Mouse (Mus musculus) megakaryocyte progenitor cell, adult 5-6 weeks (primary cell): ENCODE measurements around the gene Nanog. TPM values are rescaled to one million over a fixed set of nuclear protein-coding genes. Genes with fewer than 3 reads are reported as not detected.
"Not testable (repeated sequence)": the region's sequence is repeated elsewhere in the genome, so short reads cannot be mapped to it uniquely, and the experiment has no call there.

Experiments used
- ATAC-seq: replicated peaks from 2 replicates; pipeline ENCODE4 v1.8.0; 2016; ENCODE audit warnings: mild to moderate bottlenecking, moderate TSS enrichment, inconsistent platforms; ENCODE audit not compliant: poor library complexity
- total RNA-seq, 2 experiments: library from RNA; stranded (forward) in 1 of 2; stranded (reverse) in 1 of 2; fragments of 157-497, 149-512 nt in 1 of 2; fragments of 200-1000 nt in 1 of 2; gene quantifications; 2 replicates each; pipeline versions ENCODE4 v1.2.3 to v1.2.4; 2015 to 2017

Nanog gene
- total RNA-seq, 2 experiments from 2014 or later: not detected

GRCm38 (mm10) chr6:122702480-122703124, 4.7 kb upstream of the Nanog start:
- ATAC-seq: no peak

DNA sequence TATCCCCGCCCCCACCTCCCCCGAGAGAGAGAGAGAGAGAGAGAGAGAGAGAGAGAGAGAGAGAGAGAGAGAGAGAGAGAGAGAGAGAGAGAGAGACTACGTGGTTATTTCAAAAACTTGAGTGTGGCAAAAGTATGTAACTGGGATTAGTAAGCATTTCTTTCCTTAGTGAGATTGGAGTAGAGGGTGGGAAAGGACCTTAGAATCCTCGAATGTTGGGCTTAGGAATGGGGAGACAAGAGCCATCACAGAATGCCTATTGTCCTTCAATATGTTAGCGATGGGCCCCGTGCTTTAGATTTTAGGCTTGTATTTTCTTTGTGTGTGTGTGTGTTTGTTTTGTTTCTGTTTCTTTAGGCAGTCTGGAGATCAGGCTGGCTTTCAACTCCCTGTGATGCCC, 4.0 kb upstream of the Nanog start:
- ATAC-seq: no peak

- no peak for ATAC-seq
These were observed 3.6 kb upstream of the Nanog start for GRCm38 (mm10) chr6:122703706-122704105.

DNA sequence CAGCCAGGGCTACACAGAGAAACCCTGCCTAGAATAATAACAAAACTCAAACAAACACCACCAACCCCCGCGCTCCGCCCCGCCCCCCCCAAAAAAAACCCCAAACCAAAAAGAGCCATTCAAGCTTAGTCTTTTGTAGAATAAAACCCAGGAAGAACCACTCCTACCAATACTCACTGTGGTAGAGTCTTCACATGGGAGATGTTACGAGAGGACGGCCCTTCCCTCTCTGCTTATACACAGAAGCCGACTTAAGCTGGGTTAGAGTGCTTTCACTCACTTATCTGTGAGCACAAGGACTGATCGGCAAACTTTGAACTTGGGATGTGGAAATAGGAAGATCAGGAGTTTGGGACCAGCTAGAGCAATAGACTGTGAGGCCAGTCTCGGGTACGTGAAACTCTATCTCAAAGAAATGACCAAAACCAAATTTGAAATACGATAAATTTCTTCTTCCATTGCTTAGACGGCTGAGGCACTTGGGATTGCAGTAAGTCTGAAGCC, 900 bp upstream of the Nanog start:
- no peak for ATAC-seq

DNA sequence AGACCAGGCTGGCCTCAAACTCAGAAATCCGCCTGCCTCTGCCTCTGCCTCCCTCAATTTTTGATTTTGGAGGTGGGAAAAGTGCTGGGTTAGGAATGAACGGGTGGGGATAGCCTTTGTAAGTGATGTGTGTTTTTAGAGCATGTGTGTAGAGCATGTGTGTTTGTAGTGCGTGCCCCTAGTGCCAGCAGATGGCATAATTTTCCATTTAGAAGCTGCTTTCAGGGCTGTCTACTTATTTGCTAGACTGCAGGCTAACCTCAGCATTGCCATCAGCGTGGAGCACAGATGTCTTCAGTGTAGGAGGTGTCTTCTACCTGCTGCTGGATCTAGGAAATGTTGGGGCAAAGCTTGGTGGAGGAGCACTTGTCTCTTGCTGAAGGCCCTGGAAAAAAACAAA, 1.5 kb downstream of the Nanog start:
- peak; percentile 70 for ATAC-seq

- ATAC-seq: no peak
These were observed 4.2 kb downstream of the Nanog start for GRCm38 (mm10) chr6:122711455-122711854.

GRCm38 (mm10) chr6:122713116-122713515, 5.8 kb downstream of the Nanog start:
- not testable (repeated sequence) for ATAC-seq

GRCm38 (mm10) chr6:122714707-122715365, 7.5 kb downstream of the Nanog start:
- ATAC-seq: peak; percentile 27; the same call in 1 of the 2 replicates

DNA sequence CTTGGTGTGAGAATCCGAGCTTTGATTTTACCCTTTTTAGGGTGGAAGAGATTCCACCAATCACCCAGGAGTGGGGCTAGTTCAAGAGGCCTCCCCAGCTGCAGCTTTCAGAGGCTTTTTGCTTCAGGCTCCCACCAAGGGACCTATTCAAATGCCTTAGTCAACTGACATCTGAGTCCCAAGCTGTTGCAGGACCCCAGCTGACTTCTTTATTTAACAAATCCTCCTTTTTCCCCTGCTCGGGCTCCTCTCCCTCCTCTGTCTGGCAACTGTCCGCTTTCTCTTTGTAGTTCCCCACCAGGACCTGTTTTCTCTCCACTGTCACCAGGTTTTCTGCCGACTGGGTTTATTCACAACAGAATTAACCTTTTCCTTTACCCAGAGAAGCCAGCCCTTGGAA, 8.6 kb downstream of the Nanog start:
- no peak for ATAC-seq

DNA sequence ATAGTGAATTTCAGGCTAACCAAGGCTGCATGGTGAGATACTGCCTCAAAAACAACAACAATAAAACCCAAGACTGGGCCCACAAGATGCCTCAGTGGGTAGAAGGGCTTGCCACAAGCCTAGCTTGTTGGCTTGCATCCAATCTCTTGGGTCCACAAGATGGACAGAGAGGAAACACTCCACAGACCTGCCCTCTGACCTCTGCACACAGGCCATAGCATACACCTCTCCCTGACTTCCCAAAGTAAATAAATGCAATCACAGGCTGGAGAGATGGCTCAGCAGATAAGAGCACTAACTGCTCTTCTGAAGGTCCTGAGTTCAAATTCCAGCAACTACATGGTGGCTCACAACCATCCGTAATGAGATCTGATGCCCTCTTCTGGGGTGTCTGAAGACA, 10.9 kb downstream of the Nanog start:
- not testable (repeated sequence) for ATAC-seq

DNA sequence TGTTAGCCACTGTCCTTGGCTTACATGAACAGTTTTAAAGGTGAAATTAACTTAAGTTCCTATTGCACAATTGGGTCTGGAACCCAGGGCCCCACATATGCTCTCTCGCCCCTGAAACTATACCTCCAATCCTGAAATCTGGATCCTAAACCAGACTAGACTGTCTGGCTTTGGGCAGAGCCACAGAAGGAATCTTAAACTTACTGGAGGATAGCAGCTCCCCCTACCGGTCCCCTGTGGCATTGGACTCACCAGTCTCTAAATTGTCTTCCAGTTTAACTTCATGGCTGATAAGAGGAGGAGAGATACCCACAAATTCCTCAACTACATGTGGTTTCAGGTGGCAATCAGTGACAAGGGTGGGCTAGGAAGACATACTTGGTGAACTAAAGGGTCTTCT, 12.7 kb downstream of the Nanog start:
- ATAC-seq: peak; percentile 97

DNA sequence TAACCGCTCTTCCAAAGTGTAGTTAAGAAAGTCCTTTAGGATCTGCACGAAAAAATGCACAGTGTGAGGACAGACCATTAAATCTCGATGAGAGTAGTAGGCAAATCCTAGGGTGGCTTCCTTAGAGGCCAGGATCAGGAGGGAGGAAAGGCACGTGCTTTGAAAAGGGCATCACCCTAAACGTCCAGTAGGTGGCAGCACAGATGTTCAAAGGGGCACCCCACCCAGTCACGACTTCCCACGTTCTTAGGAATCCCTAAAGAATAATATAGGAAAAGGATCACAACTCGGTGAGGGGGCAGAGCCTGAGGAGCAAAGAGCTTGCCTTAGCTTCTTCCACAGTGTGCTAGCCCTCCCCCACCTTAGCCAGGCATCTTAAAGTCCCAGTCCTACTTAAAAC, 32.7 kb downstream of the Nanog start:
- ATAC-seq: peak; percentile 68

- peak; percentile 2; the same call in 1 of the 2 replicates for ATAC-seq
These were observed 34.4 kb downstream of the Nanog start for GRCm38 (mm10) chr6:122741460-122742227.

GRCm38 (mm10) chr6:122742228-122742899, 35.1 kb downstream of the Nanog start:
- peak; percentile 76 for ATAC-seq

DNA sequence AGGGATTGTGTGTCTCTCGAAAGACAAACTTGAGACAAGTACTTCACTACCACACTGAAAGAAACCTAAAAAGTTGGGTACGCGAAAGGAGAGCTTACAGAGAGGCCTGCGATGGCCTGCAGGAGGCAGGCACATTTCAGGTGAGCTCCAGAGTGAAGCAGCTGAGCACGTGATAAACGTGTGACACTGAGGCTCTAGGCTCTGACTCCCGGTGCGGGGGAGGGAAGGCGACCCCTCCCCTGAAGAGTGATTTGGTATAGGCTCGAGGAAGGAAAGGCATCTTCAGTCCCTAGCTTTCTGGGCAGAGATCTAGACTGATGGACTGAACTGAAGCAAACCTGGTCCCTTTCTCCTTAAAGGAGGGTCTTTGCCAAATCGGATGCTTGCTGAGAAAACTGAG, 36.1 kb downstream of the Nanog start:
- no peak for ATAC-seq

- no peak for ATAC-seq
These were observed 37.4 kb downstream of the Nanog start for GRCm38 (mm10) chr6:122744505-122745249.

DNA sequence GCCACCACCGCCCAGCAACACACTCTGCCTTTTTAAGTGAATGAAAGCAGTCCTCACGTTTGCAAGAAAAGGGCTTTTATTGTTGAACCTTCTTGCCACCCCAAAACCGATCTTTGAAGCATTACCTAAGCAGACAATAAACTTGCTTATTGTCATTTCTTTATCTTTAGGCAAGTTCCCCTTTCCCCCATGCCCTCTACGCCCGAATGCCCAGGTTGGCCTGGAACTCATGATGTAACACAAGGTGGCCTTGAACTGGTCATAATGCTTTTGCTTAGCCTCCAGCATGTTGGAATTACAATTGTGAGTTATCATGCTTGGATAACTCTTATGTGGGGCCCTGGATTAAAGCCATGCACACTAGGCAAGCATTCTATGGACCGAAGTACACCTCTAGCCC, 43.3 kb downstream of the Nanog start:
- ATAC-seq: peak; percentile 44; the same call in 1 of the 2 replicates

DNA sequence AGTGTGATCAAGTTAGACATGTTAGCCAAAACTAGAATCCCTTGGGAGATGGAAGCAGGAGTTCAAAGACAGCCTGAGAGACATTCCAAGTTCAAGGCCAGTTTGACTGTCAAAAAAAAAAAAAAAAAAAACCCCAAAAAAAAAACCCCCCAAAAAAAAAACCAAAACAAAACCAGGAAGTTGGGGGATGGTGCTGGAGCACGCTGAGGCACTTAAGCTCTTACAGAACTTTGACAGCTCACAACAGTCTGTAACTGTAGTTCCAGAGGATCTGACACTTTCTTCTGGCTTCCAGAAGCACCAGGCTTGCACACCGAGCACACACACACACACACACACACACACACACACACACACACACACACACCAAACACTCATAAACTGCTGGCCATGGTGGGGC, 48.6 kb downstream of the Nanog start:
- ATAC-seq: 0 out of 2 replicates have a peak, but pooled peaks have one; percentile 19

DNA sequence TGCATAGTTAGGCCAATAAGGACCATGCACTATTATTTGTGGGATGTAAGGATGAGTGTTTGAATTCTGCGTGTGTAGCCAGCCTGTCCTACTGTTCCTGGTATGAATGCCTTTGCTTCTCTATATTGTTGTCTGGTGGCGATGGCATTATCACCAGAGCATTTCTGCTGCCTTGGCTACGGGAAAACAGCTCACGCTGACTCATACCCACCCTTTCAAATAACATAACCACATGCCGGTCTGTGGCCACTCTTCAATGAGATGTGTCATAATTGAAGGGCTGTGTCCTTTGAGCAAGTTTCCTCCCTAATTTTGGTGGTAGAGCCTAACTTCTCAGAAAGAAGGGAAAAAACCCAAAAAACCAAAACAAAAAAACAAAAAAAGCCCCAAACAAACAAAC, 51.4 kb downstream of the Nanog start:
- peak; percentile 79 for ATAC-seq

DNA sequence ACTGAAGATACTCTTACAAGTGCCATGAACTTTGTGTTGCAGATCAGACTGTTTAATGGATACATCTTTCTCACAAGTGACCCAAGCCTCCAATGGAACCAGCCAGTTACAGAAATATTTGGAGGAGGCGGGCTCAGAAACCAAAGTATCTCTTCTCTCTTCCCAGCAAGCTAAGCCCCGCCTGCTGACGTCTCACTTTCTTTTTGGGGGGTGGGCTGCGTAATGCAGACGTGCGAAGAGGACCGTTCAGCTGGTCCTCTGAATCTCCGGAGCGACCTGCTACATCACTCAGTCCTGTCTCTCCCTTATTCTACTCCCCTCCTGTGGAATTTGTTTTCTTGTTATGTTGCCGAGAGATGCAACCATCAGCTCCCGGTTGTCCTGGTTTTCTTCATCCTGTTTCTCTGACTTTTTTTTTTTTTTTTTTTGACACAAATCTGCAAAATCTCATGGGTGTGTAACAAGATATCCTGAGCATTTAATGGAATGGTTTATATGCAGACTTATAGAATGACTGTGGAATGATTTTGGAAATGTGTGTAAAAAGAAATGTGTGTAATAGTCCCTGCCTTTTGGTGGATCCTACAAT, 53.8 kb downstream of the Nanog start:
- ATAC-seq: no peak
